8 mouse cellular contexts compared by ENCODE assay signal in genomic region chr17:31854770-31855596, GRCm38 (mm10). TPM values are rescaled to one million over a fixed set of nuclear protein-coding genes. Genes with fewer than 3 reads are reported as not detected.
DNase-seq lines count a peak whose midpoint lies in the region; ATAC-seq lines count a peak whose summit lies in the region.

No protein-coding gene starts in this region.

- peaks cover 21% of the 10 kb centered on the region for H3K36me3 ChIP-seq in forebrain, embryonic 14.5 days (ENCODE audit: control insufficient read depth, insufficient read depth, low read length)
- H3K36me3 ChIP-seq in hindbrain, embryonic 16.5 days (ENCODE audit: control insufficient read depth, insufficient read depth, low read length): peaks cover 11% of the 10 kb centered on the region
- peaks cover 12% of the 10 kb centered on the region for H3K36me3 ChIP-seq in limb, embryonic 15.5 days
- peaks cover 12% of the 10 kb centered on the region for H3K36me3 ChIP-seq in midbrain, embryonic 16.5 days (ENCODE audit: control insufficient read depth, insufficient read depth, low read length)

- no peaks in the 10 kb centered on the region for H3K9me3 ChIP-seq in forebrain, embryonic 14.5 days (replicated peaks; ENCODE audit: control insufficient read depth, low read length)
- no peaks in the 10 kb centered on the region for H3K9me3 ChIP-seq in hindbrain, embryonic 16.5 days (ENCODE audit: control insufficient read depth, low read length)
- H3K9me3 ChIP-seq in limb, embryonic 15.5 days: no peaks in the 10 kb centered on the region
- H3K9me3 ChIP-seq in midbrain, embryonic 16.5 days (replicated peaks; ENCODE audit: control insufficient read depth, low read length, poor library complexity, severe bottlenecking): no peaks in the 10 kb centered on the region

- H3K9ac ChIP-seq in forebrain, embryonic 14.5 days (ENCODE audit: low read length): peak overlapping the region; percentile 91
- H3K9ac ChIP-seq in hindbrain, embryonic 16.5 days (ENCODE audit: low read depth, low read length): peak overlapping the region; percentile 93
- peak overlapping the region; percentile 98 for H3K9ac ChIP-seq in limb, embryonic 15.5 days
- H3K9ac ChIP-seq in midbrain, embryonic 16.5 days (ENCODE audit: low read depth, low read length): peak overlapping the region; percentile 89

- peaks cover 23% of the 10 kb centered on the region for H3K4me1 ChIP-seq in forebrain, embryonic 14.5 days (ENCODE audit: control insufficient read depth, insufficient read depth, low read length)
- H3K4me1 ChIP-seq in hindbrain, embryonic 16.5 days (ENCODE audit: control insufficient read depth, insufficient read depth, low read depth, low read length): peaks cover 26% of the 10 kb centered on the region
- H3K4me1 ChIP-seq in limb, embryonic 15.5 days: peaks cover 31% of the 10 kb centered on the region
- peaks cover 28% of the 10 kb centered on the region for H3K4me1 ChIP-seq in midbrain, embryonic 16.5 days (ENCODE audit: control insufficient read depth, insufficient read depth, low read length)

- no peaks in the 10 kb centered on the region for H3K27me3 ChIP-seq in forebrain, embryonic 14.5 days (replicated peaks; ENCODE audit: control insufficient read depth, insufficient read depth, low read length)
- H3K27me3 ChIP-seq in hindbrain, embryonic 16.5 days (replicated peaks; ENCODE audit: control insufficient read depth, insufficient read depth, low read length): no peaks in the 10 kb centered on the region
- H3K27me3 ChIP-seq in limb, embryonic 15.5 days: no peaks in the 10 kb centered on the region
- H3K27me3 ChIP-seq in midbrain, embryonic 16.5 days (ENCODE audit: control insufficient read depth, insufficient read depth, low read depth, low read length): no peaks in the 10 kb centered on the region

- H3K4me2 ChIP-seq in forebrain, embryonic 14.5 days (ENCODE audit: low read length): peak overlapping the region; percentile 72
- peak overlapping the region; percentile 66 for H3K4me2 ChIP-seq in hindbrain, embryonic 16.5 days (ENCODE audit: low read length)
- H3K4me2 ChIP-seq in limb, embryonic 15.5 days: peak overlapping the region; percentile 84
- H3K4me2 ChIP-seq in midbrain, embryonic 16.5 days (ENCODE audit: low read length): peak overlapping the region; percentile 73

- peak overlapping the region; percentile 95 for H3K4me3 ChIP-seq in forebrain, embryonic 14.5 days (ENCODE audit: low read depth, low read length)
- H3K4me3 ChIP-seq in hindbrain, embryonic 16.5 days (ENCODE audit: low read length): peak overlapping the region; percentile 89
- H3K4me3 ChIP-seq in limb, embryonic 15.5 days: peak overlapping the region; percentile 94
- H3K4me3 ChIP-seq in midbrain, embryonic 16.5 days (ENCODE audit: low read depth, low read length): peak overlapping the region; percentile 95

- peak; percentile 36 for DNase-seq in layer of hippocampus, adult 11-12 months (ENCODE audit: low spot score)
- no peak for DNase-seq in layer of hippocampus, adult 9-10 months (ENCODE audit: low spot score)
- DNase-seq in adrenal gland, postnatal 36 days: peak; percentile 52 to 59
- DNase-seq in forebrain, embryonic 14.5 days (ENCODE audit: low spot score): peak; percentile 53
- DNase-seq in testis, postnatal 14 days (ENCODE audit: low spot score): peak; percentile 62

- ATAC-seq in forebrain, embryonic 14.5 days: peak; percentile 57
- ATAC-seq in hindbrain, embryonic 16.5 days: peak; percentile 67
- ATAC-seq in limb, embryonic 15.5 days (ENCODE audit: insufficient number of reproducible peaks, low FRiP score, low TSS enrichment, low read depth): peak; percentile 36
- peak; percentile 75 for ATAC-seq in midbrain, embryonic 16.5 days

- peak overlapping the region; percentile 82 for H3K27ac ChIP-seq in forebrain, embryonic 14.5 days (ENCODE audit: low read depth, low read length)
- peak overlapping the region; percentile 86 for H3K27ac ChIP-seq in hindbrain, embryonic 16.5 days (ENCODE audit: low read depth, low read length)
- peak overlapping the region; percentile 85 for H3K27ac ChIP-seq in limb, embryonic 15.5 days
- peak overlapping the region; percentile 86 for H3K27ac ChIP-seq in midbrain, embryonic 16.5 days (ENCODE audit: low read length)

- under 1% methylated on average over 69 of the region's 73 CpGs for WGBS in forebrain, embryonic 14.5 days
- WGBS in hindbrain, embryonic 16.5 days: under 1% methylated on average over 69 of the region's 73 CpGs
- 1% methylated on average over 61 of the region's 73 CpGs for WGBS in limb, embryonic 15.5 days
- under 1% methylated on average over 68 of the region's 73 CpGs for WGBS in midbrain, embryonic 16.5 days

RNA-seq across cellular contexts. Expression of gene Sik1, which starts 0.6 kb away (rescaled TPM):
- 100 to 1,000 TPM; 124 to 127 TPM for total RNA-seq in adrenal gland, postnatal 36 days (2021)
- 12.2 and 14.7 TPM in 2 replicates for polyA plus RNA-seq in forebrain, embryonic 14.5 days (2014; fragmentation: Nextera tagmentation; extraction: Ambion mirVana)
- 16.2 and 17.4 TPM in 2 replicates for polyA plus RNA-seq in hindbrain, embryonic 16.5 days (2015; fragmentation: Nextera tagmentation; extraction: Ambion mirVana)
- polyA plus RNA-seq in limb, embryonic 15.5 days (2015; fragmentation: Nextera tagmentation; extraction: Ambion mirVana): 30.5 and 37.1 TPM in 2 replicates
- polyA plus RNA-seq in midbrain, embryonic 16.5 days (2015; fragmentation: Nextera tagmentation; extraction: Ambion mirVana): 16.7 and 20.9 TPM in 2 replicates
